Mouse (Mus musculus) CD4-positive, CD25-positive, alpha-beta regulatory T cell, adult 2 months (primary cell): ENCODE data around the gene Gm3045.

Experiments used
- DNase-seq: peaks from one replicate; pipeline ENCODE4 v3.0.0-alpha.2; 2012; ENCODE audit warnings: low read depth, low spot score

Gene Gm3045

GRCm38 (mm10) chr13:56438211-56439075, 12.0 kb downstream of the Gm3045 start, which contains the start of gene Slc25a48:
Gene Slc25a48, plus strand, starts transcription at chr13:56438355.
- no peak for DNase-seq

DNA sequence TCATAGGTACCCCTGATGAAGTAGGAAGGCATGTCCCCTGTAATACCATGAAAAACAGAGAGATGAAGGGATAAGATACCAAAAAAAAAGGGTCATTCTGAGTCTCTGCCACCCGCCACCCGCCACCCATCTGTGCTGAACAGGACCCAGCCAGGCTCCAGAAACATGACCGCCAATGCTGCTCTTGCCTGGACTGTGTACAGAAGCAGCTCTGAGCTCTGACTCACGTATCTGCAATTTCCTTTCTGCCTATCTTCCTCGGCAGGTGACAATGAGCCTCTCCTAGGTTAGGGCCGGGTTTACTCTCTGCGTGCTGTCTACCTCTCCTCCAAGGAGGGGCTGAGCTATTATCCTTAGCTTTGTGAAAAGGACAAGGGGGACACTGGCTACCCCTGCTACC, 17.0 kb downstream of the Gm3045 start:
- no peak for DNase-seq

- DNase-seq: no peak
Measured at GRCm38 (mm10) chr13:56444112-56444511, 17.7 kb downstream of the Gm3045 start.

GRCm38 (mm10) chr13:56444996-56445395, 18.6 kb downstream of the Gm3045 start:
- DNase-seq: no peak

DNA sequence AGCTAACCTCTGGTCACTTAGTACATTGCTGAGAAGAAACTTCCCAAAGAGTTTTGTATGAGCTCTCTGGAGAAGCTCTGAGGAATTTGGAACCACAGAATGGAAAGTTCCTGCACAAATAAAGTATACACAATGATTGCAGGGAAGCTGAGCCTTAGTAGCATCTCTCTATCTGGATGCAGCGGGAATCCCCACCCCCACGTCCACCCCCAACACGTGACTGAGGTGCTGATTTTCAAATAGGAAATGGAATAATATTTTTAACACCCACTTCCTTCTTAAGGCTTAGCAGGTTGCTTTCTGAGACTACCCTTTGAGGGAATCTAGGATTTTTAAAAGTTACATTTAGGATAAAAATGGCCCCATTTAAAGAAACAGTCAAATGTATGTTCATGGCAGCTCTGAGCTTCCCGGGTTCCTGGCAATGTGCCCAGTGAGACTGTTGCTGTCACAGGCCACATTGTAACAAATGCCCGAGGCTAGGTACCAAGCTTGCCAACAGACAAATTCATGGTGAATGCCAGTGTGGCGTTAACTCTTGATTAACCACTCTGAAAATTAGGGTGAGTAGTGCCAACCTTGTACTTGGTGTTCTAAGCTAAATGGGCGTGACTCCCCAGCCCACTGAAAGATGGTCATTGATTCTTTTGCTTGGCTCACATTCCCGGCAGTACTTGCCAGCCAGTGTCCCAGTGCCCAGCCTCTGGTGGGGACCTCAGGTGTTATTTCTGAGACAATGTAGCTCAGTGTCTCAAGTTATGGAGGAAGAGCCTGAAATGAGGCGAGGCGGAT, 23.0 kb downstream of the Gm3045 start:
- no peak for DNase-seq

DNA sequence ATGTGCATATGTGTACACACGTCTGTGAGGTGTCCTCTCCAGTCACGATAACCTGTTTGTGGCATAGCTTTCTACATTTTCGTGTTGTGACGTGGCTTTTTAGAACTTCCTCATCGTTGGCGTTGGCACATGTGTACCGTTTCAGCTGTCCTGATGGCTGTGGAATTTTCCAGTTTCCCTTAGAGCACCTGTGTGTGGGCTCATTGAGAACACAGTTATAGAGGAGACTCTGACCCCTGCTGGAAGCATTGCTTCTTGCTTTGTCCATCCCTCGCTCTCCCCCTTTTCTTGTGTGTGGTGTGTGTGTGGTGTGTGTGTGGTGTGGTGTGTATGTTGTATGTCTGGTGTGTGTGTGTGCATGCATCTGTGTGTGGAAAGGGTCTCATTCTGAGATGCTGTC, 23.6 kb downstream of the Gm3045 start:
- DNase-seq: no peak

DNA sequence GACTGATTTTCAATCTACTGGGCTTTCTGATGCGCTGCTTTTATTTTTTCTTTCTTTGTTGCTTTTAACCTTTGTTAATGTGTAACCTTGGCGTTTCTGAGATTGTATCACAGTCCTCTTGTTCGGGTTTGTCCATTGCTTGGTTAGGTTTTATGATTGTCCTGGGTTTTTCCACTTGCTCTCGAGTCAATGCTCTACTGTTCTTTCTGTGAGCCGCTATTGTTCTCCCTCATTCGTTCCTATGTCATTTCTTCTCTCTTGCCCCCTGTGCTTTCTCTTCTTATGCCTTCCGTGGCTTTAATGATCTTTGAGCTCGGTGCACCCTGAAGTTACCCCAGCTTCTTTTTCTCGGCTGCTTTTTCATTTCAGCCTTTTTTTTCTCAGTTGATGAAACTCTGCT, 31.6 kb downstream of the Gm3045 start:
- no peak for DNase-seq

GRCm38 (mm10) chr13:56461460-56461859, 35.1 kb downstream of the Gm3045 start:
- DNase-seq: no peak

DNA sequence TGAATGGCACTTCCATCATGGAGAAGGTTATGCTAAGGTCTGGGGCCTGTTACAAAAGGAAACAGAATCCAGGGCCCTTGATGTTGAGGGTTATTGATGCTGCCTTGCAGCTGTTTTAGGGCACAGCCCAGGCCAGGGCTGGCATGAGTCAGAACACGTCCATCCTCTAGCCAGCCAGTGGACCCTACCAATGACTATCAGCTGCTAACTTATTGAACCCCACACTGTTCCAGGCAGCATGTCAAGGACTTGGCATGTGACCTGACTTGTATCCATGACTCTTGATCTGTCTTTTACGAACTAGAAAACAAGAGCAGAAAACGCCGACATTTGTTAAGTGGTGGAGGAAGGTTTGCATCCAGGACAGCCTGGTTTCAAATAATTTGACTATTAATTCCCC, 36.4 kb downstream of the Gm3045 start:
- no peak for DNase-seq

- DNase-seq: no peak
Measured at GRCm38 (mm10) chr13:56463261-56463660, 36.9 kb downstream of the Gm3045 start.

GRCm38 (mm10) chr13:56463750-56464149, 37.4 kb downstream of the Gm3045 start:
- DNase-seq: no peak

- no peak for DNase-seq
Measured at GRCm38 (mm10) chr13:56467786-56468185, 41.4 kb downstream of the Gm3045 start.

DNA sequence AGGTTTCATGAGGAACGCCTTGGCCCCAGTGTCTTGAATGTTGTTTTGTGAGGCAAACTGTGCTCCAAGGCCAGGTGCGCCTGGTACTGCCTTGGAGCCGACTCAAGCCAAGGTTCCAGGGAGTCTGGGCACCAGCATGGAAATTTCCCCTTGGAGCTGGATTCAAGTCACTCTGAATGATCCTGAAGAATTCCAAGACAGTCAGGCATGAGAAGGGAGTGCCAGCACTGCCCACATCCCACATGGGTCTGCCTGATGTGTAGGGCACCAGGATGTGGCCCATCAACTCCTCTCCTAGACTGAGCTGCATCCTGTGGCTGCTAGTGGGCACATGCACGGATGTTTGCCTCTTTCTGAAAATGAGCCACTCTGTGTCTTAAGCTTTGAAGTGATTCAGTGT, 42.1 kb downstream of the Gm3045 start:
- no peak for DNase-seq

- DNase-seq: no peak
Measured at GRCm38 (mm10) chr13:56471211-56471610, 44.8 kb downstream of the Gm3045 start.

DNA sequence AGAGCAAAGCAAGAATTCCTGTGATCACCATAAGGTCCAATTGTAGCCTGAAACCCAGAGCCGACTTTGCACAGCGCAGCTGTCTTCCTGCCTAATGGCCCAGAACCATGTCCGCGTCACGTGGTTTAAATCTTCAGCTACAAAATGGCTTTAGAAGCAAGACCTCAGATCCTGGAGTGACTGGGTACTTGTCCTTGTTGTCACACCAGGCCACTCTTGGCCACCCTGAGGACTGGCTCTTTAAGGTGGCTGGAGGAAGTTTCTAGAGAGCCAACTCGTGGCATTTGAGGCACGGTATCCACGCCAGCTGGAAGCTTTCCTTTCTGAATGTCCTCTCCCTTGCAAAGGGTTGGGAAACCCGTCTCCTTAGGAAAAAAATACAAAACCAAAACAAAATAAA, 45.6 kb downstream of the Gm3045 start:
- no peak for DNase-seq

- DNase-seq: no peak
Measured at GRCm38 (mm10) chr13:56472661-56473060, 46.3 kb downstream of the Gm3045 start.

GRCm38 (mm10) chr13:56475363-56475762, 49.0 kb downstream of the Gm3045 start:
- DNase-seq: peak; percentile 74

- peak; percentile 81 for DNase-seq
Measured at GRCm38 (mm10) chr13:56476790-56477189, 50.4 kb downstream of the Gm3045 start.

DNA sequence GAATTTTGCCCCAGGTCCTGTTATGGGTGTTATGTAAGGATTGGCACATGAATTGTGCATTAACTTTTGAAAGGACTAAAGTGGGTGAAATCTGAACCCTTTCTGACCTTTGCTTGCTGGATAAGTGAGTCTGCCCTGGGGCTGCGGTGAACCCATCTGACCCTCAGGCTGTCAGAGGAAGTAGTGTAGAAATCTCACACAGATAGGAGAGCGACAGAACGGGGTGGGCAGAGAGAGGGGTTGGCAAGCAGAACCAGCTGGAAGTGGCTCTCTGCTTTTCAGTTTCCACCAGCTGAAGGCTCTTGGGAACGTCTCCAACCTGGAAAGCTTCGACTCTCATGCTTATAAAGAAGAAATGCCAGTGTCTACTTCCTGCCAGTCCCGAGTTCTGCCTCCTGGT, 50.9 kb downstream of the Gm3045 start:
- DNase-seq: no peak

DNA sequence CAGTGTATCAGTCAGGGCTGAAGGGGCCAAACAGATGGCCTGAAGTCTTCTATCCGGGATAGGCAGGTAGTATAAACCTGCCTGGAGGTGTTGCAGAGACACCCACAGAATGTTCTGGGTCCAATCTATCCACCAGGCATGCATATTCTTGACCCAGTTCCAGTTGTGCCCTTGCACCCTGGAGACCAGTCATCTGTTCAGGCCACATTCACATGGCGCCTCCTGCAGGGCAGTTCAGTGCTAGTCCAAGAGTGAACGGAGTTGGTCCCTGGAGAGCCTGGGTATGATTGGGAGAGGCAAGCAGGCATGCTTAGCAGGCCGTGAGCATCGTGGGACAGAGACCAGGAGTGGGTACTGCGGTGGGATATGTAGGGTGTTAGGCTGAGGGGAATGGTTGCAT, 51.6 kb downstream of the Gm3045 start:
- no peak for DNase-seq

GRCm38 (mm10) chr13:56482146-56482545, 55.8 kb downstream of the Gm3045 start, which contains the start of gene Il9:
Gene Il9, minus strand, starts transcription at chr13:56482246.
- no peak for DNase-seq
